Mouse (Mus musculus) liver, adult 2 months (tissue): ENCODE data around the gene Muc20. TPM values are rescaled to one million over a fixed set of nuclear protein-coding genes. Genes with fewer than 3 reads are reported as not detected.
A peak's percentile ranks its signal among the peaks of the same experiment; 100 is the strongest.

Source experiments
- DNase-seq: peaks from one replicate; pipeline ENCODE4 v3.0.0-alpha.2; 2011; ENCODE audit warnings: low read depth, low spot score; ENCODE audit errors: extremely low read depth
- H3K27ac ChIP-seq: fragments of 200-500 bp; replicated peaks from 2 replicates; pipeline ENCODE4 v1.5.1; 2012; ENCODE audit warnings: low read depth, mild to moderate bottlenecking, control low read depth, inconsistent platforms, low read length; ENCODE audit not compliant: insufficient read depth
- H3K27me3 ChIP-seq: fragments of 200-500 bp; 2 replicates; pipeline ENCODE4 v1.6.1; 2012; ENCODE audit warnings: mild to moderate bottlenecking, moderate library complexity, low read length, inconsistent platforms; ENCODE audit not compliant: control insufficient read depth, insufficient read depth
- H3K36me3 ChIP-seq: fragments of 200-500 bp; 2 replicates; pipeline ENCODE4 v1.6.1; 2012; ENCODE audit warnings: low read length, inconsistent platforms; ENCODE audit not compliant: control insufficient read depth, insufficient read depth
- H3K4me1 ChIP-seq: fragments of 200-500 bp; 2 replicates; pipeline ENCODE4 v1.6.1; 2011; ENCODE audit warnings: low read length; ENCODE audit not compliant: control insufficient read depth, insufficient read depth
- H3K4me3 ChIP-seq: fragments of 200-500 bp; 2 replicates; pipeline ENCODE4 v1.5.1; 2011; ENCODE audit warnings: low read depth, mild to moderate bottlenecking, control low read depth, low read length, moderate library complexity; ENCODE audit not compliant: insufficient read depth
- H3K79me2 ChIP-seq: fragments of 200-500 bp; 2 replicates; pipeline ENCODE4 v1.6.1; 2012; ENCODE audit warnings: inconsistent platforms, mild to moderate bottlenecking, low read length, moderate library complexity; ENCODE audit not compliant: control insufficient read depth, insufficient read depth
- H3K9ac ChIP-seq: fragments of 200-500 bp; 2 replicates; pipeline ENCODE4 v1.6.1; 2012; ENCODE audit warnings: low read depth, mild to moderate bottlenecking, control low read depth, inconsistent platforms, low read length
- CTCF ChIP-seq: fragments of 200-500 bp; IDR thresholded peaks from 2 replicates; pipeline ENCODE4 v1.5.1; 2011; ENCODE audit warnings: low read depth, low read length, control low read depth
- POLR2A ChIP-seq: fragments of 200-500 bp; IDR thresholded peaks from 2 replicates; pipeline ENCODE4 v1.6.1; 2011; ENCODE audit warnings: low read length, control low read depth; ENCODE audit not compliant: insufficient read depth; ENCODE audit errors: extremely low read depth
- WGBS: fragments of 180-500 bp; shearing (Covaris S2); methylation state at CpG from one replicate; pipeline ENCODE4 v1.1.7; 2018; 5-methylcytosine and 5-hydroxymethylcytosine counted together
- polyA plus RNA-seq: library from polyadenylated mRNA; depleted of rRNA; stranded (reverse); fragments of >200 nt; gene quantifications from 2 replicates; pipeline ENCODE4 v1.2.3, GENCODE M21; 2012; rRNA removed
- total RNA-seq: library from RNA; depleted of rRNA; stranded (reverse); fragments of >200 nt; gene quantifications from 2 replicates; pipeline ENCODE4 v1.2.3, GENCODE M21; 2014; rRNA removed

Muc20 gene
- total and polyA plus RNA-seq, 2 experiments = not detected

- no peaks in the 10 kb centered on the region for H3K27me3 ChIP-seq
- no peak overlapping the region for H3K27ac ChIP-seq
- peaks cover 4% of the 10 kb centered on the region; the same call in 1 of the 2 replicates for H3K4me1 ChIP-seq
- H3K9ac ChIP-seq = no peak overlapping the region
- DNase-seq = peak; percentile 51
- no peaks in the 10 kb centered on the region for H3K36me3 ChIP-seq
- no peaks in the 10 kb centered on the region for H3K79me2 ChIP-seq
- TF ChIP-seq CTCF (no peak), POLR2A (no peak)
- no peak overlapping the region for H3K4me3 ChIP-seq
- WGBS = 34% methylated on average over 8 of the region's 8 CpGs
Observed at GRCm38 (mm10) chr16:32740003-32740663, 57.1 kb downstream of the Muc20 start.

DNA sequence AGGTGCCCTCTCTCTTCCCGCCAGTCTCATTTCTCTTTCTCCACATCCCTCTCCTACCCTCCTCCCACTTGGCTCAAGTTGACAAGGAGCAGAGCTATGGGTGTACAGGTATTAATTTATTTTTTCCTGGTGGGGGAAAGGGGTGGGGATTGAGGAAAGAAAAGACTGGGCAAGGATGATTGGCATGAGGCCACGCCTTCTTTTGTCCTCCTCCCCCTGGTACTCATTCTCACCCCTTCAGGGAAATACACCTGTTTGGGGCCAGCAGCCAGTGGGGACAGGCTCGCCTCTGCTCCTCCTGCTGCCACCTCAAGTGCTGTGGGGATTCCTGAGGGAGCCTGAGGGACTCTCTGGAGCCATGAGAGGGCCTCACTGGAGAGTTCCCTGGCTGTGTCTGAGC is 61.2 kb downstream of the Muc20 start:
- DNase-seq = no peak
- no peak for TF ChIP-seq POLR2A
- 79% methylated on average over 3 of the region's 3 CpGs for WGBS
- peaks cover 4% of the 10 kb centered on the region; the same call in 1 of the 2 replicates for H3K4me1 ChIP-seq
- no peak overlapping the region for H3K9ac ChIP-seq
- no peak overlapping the region for H3K27ac ChIP-seq
- no peaks in the 10 kb centered on the region for H3K36me3 ChIP-seq
- H3K79me2 ChIP-seq = no peaks in the 10 kb centered on the region
- no peaks in the 10 kb centered on the region for H3K27me3 ChIP-seq
- no peak overlapping the region for H3K4me3 ChIP-seq

DNA sequence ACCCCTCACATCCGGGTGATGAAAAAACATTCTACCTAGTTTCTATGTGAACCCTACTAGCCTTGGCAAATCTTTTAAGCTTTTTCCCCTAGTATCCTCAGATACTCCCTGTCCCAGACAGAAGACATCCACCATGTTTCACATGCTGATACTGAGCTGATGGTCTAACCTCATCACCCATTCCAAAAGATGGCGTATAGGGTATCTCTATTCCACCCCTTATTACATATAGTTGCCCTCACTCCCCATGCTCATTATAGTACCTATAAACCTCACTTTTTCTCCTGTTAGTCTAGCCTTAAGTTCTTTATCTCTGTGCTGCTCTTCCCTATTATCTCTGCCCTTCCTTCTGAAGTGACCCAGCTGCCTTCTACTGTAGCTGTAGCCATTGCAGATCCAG is 61.6 kb downstream of the Muc20 start, which contains the start of gene Muc4:
Gene Muc4 (plus strand): TSS at position 301 of the 400 bp plus-strand sequence.
- Histone ChIP-seq H3K4me1 (peaks cover 4% of the 10 kb centered on the region; the same call in 1 of the 2 replicates), H3K36me3 (no peaks in the 10 kb centered on the region), H3K27ac (no peak within 1 kb of the TSS), H3K4me3 (no peak within 1 kb of the TSS), H3K79me2 (no peaks in the 10 kb centered on the region), H3K9ac (no peak within 1 kb of the TSS), H3K27me3 (no peaks in the 10 kb centered on the region)
- TF ChIP-seq POLR2A (no peak), CTCF (no peak)
- 87% methylated on average over 2 of the region's 2 CpGs for WGBS
- DNase-seq = no peak

DNA sequence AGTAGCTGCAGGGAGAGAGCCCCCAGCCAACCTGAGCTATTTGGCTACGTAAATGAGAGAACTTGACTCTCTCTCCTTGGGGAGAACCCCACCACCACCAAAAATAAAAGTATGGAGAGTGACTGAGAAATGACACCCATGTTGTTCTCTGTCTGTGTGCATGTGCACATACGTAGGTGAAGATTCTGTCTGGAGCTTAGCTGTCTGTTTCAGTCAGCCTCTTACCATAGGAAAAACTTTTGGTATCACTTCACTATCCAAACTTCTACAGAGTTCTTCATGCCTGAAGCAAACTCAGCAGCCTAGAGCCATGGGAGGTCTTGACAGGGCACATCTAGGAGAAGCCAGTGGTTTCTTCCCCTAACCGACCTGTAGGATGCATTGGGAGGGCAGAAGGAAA is 64.0 kb downstream of the Muc20 start:
- Histone ChIP-seq H3K4me3 (no peak overlapping the region), H3K79me2 (no peaks in the 10 kb centered on the region), H3K36me3 (no peaks in the 10 kb centered on the region), H3K27ac (no peak overlapping the region), H3K9ac (no peak overlapping the region), H3K4me1 (peaks cover 3% of the 10 kb centered on the region), H3K27me3 (no peaks in the 10 kb centered on the region)
- DNase-seq = no peak
- WGBS = 90% methylated on average over 3 of the region's 3 CpGs
- TF ChIP-seq CTCF (no peak), POLR2A (no peak)

GRCm38 (mm10) chr16:32728730-32729129 is 68.5 kb downstream of the Muc20 start:
- H3K4me3 ChIP-seq = no peak overlapping the region
- H3K9ac ChIP-seq = no peak overlapping the region
- peaks cover 3% of the 10 kb centered on the region for H3K4me1 ChIP-seq
- H3K36me3 ChIP-seq = no peaks in the 10 kb centered on the region
- H3K27me3 ChIP-seq = no peaks in the 10 kb centered on the region
- WGBS = 23% methylated on average over 1 of the region's 1 CpGs
- TF ChIP-seq CTCF = no peak
- no peak for TF ChIP-seq POLR2A
- no peak overlapping the region; the same call in 1 of the 2 replicates for H3K27ac ChIP-seq
- H3K79me2 ChIP-seq = no peaks in the 10 kb centered on the region
- peak; percentile 94 for DNase-seq

- DNase-seq = peak; percentile 59
- H3K36me3 ChIP-seq = no peaks in the 10 kb centered on the region
- H3K27ac ChIP-seq = no peak overlapping the region; the same call in 1 of the 2 replicates
- no peak for TF ChIP-seq CTCF
- no peak for TF ChIP-seq POLR2A
- H3K27me3 ChIP-seq = no peaks in the 10 kb centered on the region
- no peak overlapping the region for H3K4me3 ChIP-seq
- no peaks in the 10 kb centered on the region for H3K79me2 ChIP-seq
- H3K4me1 ChIP-seq = peaks cover 3% of the 10 kb centered on the region
- H3K9ac ChIP-seq = no peak overlapping the region
Observed at GRCm38 (mm10) chr16:32728240-32728639, 69.0 kb downstream of the Muc20 start.

Other genes starting within 250 kb of the Muc20 start
- 16.0 and 36.5 TPM in 2 replicates for gene Tfrc, start 188.5 kb downstream of the Muc20 start, total RNA-seq
- gene Tfrc, start 188.5 kb downstream of the Muc20 start, polyA plus RNA-seq = 3.9 and 4.4 TPM in 2 replicates
- gene Tnk2, start 153.6 kb downstream of the Muc20 start, total RNA-seq = 1.9 and 4.9 TPM in 2 replicates
- gene Tnk2, start 153.6 kb downstream of the Muc20 start, polyA plus RNA-seq = 33.4 and 35.7 TPM in 2 replicates
- gene Muc4, start 61.5 kb downstream of the Muc20 start, total RNA-seq = 0.18 TPM in 1 of 2 replicates, not detected in the other
- gene Muc4, start 61.5 kb downstream of the Muc20 start, polyA plus RNA-seq = 0.02 TPM in 2 replicates
- not detected in 2 replicates for gene Smbd1, start 13.0 kb upstream of the Muc20 start, total RNA-seq
- not detected in 2 replicates for gene Smbd1, start 13.0 kb upstream of the Muc20 start, polyA plus RNA-seq
- gene Fyttd1, start 80.1 kb upstream of the Muc20 start, total RNA-seq = 20.6 and 21.4 TPM in 2 replicates
- 4.7 and 5.3 TPM in 2 replicates for gene Fyttd1, start 80.1 kb upstream of the Muc20 start, polyA plus RNA-seq
- 12.6 and 16.8 TPM in 2 replicates for gene Rubcn, start 80.3 kb upstream of the Muc20 start, total RNA-seq
- gene Rubcn, start 80.3 kb upstream of the Muc20 start, polyA plus RNA-seq = 15.0 and 17.0 TPM in 2 replicates
- 9.8 and 11.3 TPM in 2 replicates for gene Lrch3, start 116.7 kb upstream of the Muc20 start, total RNA-seq
- 3.7 and 5.3 TPM in 2 replicates for gene Lrch3, start 116.7 kb upstream of the Muc20 start, polyA plus RNA-seq